Mouse (Mus musculus): ENCODE measurements around the gene Gm49369. TPM values are rescaled to one million over a fixed set of nuclear protein-coding genes. Genes with fewer than 3 reads are reported as not detected.
"Not testable (repeated sequence)": the region's sequence is repeated elsewhere in the genome, so short reads cannot be mapped to it uniquely, and the experiment has no call there.

Gm49369 gene
- polyA plus RNA-seq, 1 experiment = 0.31 TPM

GRCm38 (mm10) chr7:142322641-142323040 lies 59.8 kb downstream of the Gm49369 start:
- Histone ChIP-seq H3K36me3 (ENCODE audit: control insufficient read depth, insufficient read depth) (no peaks in the 10 kb centered on the region), H3K27me3 (ENCODE audit: control insufficient read depth, insufficient read depth, insufficient read length) (no peaks in the 10 kb centered on the region)
- TF ChIP-seq USF1 (IDR thresholded peaks at IDR 0.05; ENCODE audit: low read depth) (no peak), POLR2A (IDR thresholded peaks at IDR 0.05; ENCODE audit: insufficient read length, low read depth) (no peak), TCF12 (IDR thresholded peaks at IDR 0.05; ENCODE audit: insufficient read depth, poor library complexity, severe bottlenecking) (no peak), SRF (IDR thresholded peaks at IDR 0.05; ENCODE audit: control insufficient read depth, insufficient read length, low read depth) (no peak), MAX (IDR thresholded peaks at IDR 0.05; ENCODE audit: low read depth) (no peak), E2F4 (IDR thresholded peaks at IDR 0.05; ENCODE audit: insufficient read depth) (no peak)

GRCm38 (mm10) chr7:142321637-142322306 lies 60.7 kb downstream of the Gm49369 start:
- not testable (repeated sequence) for H3K36me3 ChIP-seq (ENCODE audit: control insufficient read depth, insufficient read depth); H3K79me2 ChIP-seq (ENCODE audit: control insufficient read depth, insufficient read depth); H3K27me3 ChIP-seq (ENCODE audit: control insufficient read depth, insufficient read depth, insufficient read length); H3K4me2 ChIP-seq (ENCODE audit: low read depth); H3ac ChIP-seq (ENCODE audit: control insufficient read depth, insufficient read length); H3K4me3 ChIP-seq

More at GRCm38 (mm10) chr7:142322641-142323040, 59.8 kb downstream of the Gm49369 start:
- H3ac ChIP-seq (ENCODE audit: control insufficient read depth, insufficient read length) = no peak overlapping the region
- H3K79me2 ChIP-seq (ENCODE audit: control insufficient read depth, insufficient read depth) = no peaks in the 10 kb centered on the region
- no peak overlapping the region for H3K4me3 ChIP-seq
- no peak overlapping the region for H3K4me2 ChIP-seq (ENCODE audit: low read depth)

Other genes with a start within 250 kb of the Gm49369 start
- not detected for gene Gm39115, start 246.6 kb downstream of the Gm49369 start, polyA plus RNA-seq (2012; fragmentation: generic; extraction: Trizol)
- gene Gm45337, start 238.1 kb downstream of the Gm49369 start, polyA plus RNA-seq (2012; fragmentation: generic; extraction: Trizol) = not detected
- gene Gm29735, start 225.6 kb downstream of the Gm49369 start, polyA plus RNA-seq (2012; fragmentation: generic; extraction: Trizol) = not detected
- not detected for gene Gm4553, start 216.9 kb downstream of the Gm49369 start, polyA plus RNA-seq (2012; fragmentation: generic; extraction: Trizol)
- gene Krtap5-2, start 206.7 kb downstream of the Gm49369 start, polyA plus RNA-seq (2012; fragmentation: generic; extraction: Trizol) = not detected
- gene Gm10153, start 192.3 kb downstream of the Gm49369 start, polyA plus RNA-seq (2012; fragmentation: generic; extraction: Trizol) = not detected
- gene Krtap5-3, start 181.3 kb downstream of the Gm49369 start, polyA plus RNA-seq (2012; fragmentation: generic; extraction: Trizol) = not detected
- gene Gm7579, start 170.8 kb downstream of the Gm49369 start, polyA plus RNA-seq (2012; fragmentation: generic; extraction: Trizol) = not detected
- gene Krtap5-5, start 152.7 kb downstream of the Gm49369 start, polyA plus RNA-seq (2012; fragmentation: generic; extraction: Trizol) = not detected
- gene Gm40460, start 141.6 kb downstream of the Gm49369 start, polyA plus RNA-seq (2012; fragmentation: generic; extraction: Trizol) = not detected
- not detected for gene Gm2431, start 124.3 kb downstream of the Gm49369 start, polyA plus RNA-seq (2012; fragmentation: generic; extraction: Trizol)
- gene Gm4559, start 108.3 kb downstream of the Gm49369 start, polyA plus RNA-seq (2012; fragmentation: generic; extraction: Trizol) = not detected
- gene Krtap5-1, start 85.5 kb downstream of the Gm49369 start, polyA plus RNA-seq (2012; fragmentation: generic; extraction: Trizol) = not detected
- gene Krtap5-4, start 79.1 kb downstream of the Gm49369 start, polyA plus RNA-seq (2012; fragmentation: generic; extraction: Trizol) = not detected
- gene Ifitm10, start 8.9 kb downstream of the Gm49369 start, polyA plus RNA-seq (2012; fragmentation: generic; extraction: Trizol) = 5.4 TPM
- 887 TPM for gene Ctsd, start 5.4 kb upstream of the Gm49369 start, polyA plus RNA-seq (2012; fragmentation: generic; extraction: Trizol)
- gene Syt8, start 52.2 kb upstream of the Gm49369 start, polyA plus RNA-seq (2012; fragmentation: generic; extraction: Trizol) = 14.5 TPM
- gene Tnni2, start 59.1 kb upstream of the Gm49369 start, polyA plus RNA-seq (2012; fragmentation: generic; extraction: Trizol) = 3,238 TPM
- 298 TPM for gene Lsp1, start 78.1 kb upstream of the Gm49369 start, polyA plus RNA-seq (2012; fragmentation: generic; extraction: Trizol)
- gene Tnnt3, start 116.2 kb upstream of the Gm49369 start, polyA plus RNA-seq (2012; fragmentation: generic; extraction: Trizol) = 2,107 TPM
- 73.3 TPM for gene Mrpl23, start 150.0 kb upstream of the Gm49369 start, polyA plus RNA-seq (2012; fragmentation: generic; extraction: Trizol)

Data from myocyte (in vitro differentiated cells).